Mouse (Mus musculus) spleen, postnatal 4 days (tissue): Measurements from ENCODE around the gene Iba57.

ENCODE experiments used
- DNase-seq, 2 experiments: peaks; one replicate each; pipeline ENCODE4 v3.0.0; 2022; ENCODE audit warnings: low spot score in 2 of 2

Gene Iba57

DNA sequence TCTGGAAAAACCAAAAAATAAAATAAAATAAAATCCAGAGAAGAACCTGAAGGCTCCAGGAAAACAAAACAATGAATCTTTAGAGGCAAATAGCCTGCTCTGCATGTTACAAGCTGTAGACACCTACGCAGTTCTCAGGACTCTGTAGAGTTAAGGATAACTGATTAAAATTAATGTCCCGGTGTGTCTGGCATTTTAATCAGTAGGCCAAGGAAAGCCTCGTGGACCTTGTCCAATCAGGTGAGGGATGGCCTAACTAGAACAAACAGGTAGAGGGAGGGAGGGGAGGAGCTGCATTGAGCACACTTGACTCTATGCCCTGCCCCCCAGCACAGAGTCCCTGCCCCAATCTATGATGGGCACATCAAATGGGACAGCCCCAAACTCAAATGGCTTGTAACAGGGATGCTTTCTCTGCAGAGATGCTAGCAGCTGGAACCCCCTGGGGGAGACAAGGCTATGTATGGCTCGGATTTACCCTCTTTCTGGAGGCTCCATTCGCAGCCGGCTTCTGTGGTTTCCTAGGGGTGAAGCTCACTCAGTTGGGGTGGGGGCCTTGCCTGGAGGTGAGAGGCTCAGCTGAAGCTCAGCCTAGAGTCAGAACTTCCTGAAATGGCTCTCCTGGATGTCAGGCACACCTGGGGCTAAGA, 10.8 kb upstream of the Iba57 start:
- no peak for DNase-seq

DNA sequence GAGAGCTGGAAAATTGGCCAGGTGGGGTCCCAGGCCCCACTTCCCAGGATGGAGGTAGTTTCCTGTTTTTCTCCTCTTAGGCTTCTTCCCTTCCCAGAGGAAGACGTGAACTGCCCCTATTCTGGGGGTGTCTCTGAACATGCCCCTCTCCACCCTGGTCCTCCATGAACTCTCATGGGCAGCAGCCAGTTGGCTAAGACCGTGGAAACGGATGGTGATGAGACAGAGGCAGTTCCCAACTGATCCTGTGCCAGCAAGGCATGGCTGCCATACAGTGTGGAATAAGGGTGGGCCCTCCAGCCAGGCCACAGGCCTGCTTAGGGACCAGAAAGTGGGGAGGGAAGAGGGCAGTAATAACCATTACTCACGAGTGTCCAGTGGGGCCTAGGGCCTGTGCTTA, 7.0 kb upstream of the Iba57 start:
- DNase-seq: peak in 1 of 2 experiments; percentile 50

DNA sequence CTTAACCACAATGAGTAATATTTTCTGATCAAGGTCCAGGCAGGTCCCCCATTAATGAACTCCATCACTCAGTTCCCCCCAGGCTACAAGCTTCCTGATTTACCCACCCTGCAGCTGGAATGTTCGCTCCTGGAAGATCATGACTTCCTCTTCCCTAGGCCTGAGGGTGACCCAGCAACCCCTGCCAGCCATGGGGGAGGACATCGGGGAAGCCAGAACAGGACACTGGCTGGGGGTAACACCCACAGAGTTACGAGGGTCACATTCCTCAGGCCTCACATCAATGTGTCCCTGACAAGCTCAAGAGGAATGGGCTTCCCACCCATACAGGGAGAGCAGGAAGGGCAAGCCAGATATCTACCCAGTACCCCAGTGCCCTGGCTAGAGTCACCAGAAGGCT, 6.3 kb upstream of the Iba57 start:
- peak in 1 of 2 experiments; percentile 57 for DNase-seq

DNA sequence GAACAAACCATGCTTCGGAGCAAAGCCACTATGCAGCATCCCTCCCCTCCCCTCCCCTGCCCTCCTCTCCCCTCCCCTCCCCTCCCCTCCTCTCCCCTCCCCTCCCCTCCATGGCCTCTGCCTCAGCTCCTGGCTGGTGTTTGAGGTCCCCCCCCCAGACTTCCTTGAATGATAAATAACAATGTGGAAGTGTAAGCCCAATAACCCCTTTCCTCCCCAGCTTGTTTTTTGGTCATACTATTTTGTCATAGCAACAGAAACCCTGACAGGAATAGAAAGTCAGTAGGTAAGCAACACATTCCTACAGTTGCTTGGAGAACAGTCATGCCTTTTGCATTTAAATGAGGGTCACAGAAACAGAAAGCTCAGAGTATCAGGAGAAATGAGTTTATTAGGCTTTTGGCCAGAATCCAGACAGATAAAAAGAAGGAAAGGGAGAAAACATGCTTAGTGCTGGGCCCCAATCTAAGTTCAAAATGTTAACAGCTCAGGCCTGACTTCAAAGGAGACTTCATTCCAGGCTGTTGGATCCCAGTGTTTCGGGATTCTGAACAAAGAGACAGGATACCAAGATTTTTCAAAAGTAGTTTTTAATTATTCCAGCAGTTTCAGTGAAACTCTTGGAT, 2.2 kb upstream of the Iba57 start:
- DNase-seq: no peak

GRCm38 (mm10) chr11:59164384-59164783, 845 bp upstream of the Iba57 start:
- DNase-seq: peak; percentile 85 to 86

GRCm38 (mm10) chr11:59162443-59163254, 890 bp downstream of the Iba57 start:
- no peak for DNase-seq

DNA sequence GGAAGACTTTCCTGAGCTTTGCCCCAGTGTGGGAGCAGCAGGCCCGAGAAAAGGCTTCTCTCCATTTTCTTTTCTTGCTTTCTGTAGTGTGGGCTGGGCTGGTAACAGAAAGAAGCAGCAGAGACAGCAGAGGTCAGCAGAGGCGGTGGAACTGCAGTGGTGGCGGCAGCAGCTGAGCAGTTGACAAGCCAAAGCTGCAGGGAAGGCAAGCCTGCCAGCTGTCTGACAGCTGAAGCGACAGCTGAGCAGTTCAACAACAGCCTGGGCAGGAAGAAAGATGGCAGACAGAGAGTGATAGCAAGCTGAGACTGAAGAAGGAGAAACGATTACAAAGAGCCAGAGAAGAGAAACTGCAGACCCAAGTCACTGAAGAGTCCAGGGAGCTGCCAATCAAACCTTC, 2.1 kb downstream of the Iba57 start:
- DNase-seq: no peak

GRCm38 (mm10) chr11:59159558-59159957, 4.0 kb downstream of the Iba57 start:
- no peak for DNase-seq

- no peak for DNase-seq
These were observed 4.4 kb downstream of the Iba57 start for GRCm38 (mm10) chr11:59159099-59159498.

DNA sequence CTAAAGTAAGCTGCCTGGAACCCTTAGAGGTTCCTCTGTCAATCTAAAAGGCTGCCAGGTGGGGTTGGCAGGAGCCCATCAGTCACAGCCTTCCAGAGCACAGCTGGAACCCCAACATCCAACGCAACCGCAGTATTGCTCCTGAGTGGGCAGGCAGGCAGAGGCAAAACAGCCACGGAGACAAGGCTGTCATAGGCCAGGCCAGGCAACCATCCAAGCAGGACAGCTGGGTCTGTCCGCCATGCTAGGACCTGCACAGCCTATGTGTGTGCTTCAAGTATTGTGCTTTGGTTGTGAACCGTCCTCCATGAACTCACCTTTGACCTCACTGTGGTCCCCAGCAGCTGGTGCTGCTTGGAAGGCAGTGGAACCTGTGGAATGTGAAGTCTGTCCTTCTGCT, 7.6 kb downstream of the Iba57 start:
- no peak for DNase-seq

- DNase-seq: no peak
These were observed 9.3 kb downstream of the Iba57 start for GRCm38 (mm10) chr11:59154220-59154619.

DNA sequence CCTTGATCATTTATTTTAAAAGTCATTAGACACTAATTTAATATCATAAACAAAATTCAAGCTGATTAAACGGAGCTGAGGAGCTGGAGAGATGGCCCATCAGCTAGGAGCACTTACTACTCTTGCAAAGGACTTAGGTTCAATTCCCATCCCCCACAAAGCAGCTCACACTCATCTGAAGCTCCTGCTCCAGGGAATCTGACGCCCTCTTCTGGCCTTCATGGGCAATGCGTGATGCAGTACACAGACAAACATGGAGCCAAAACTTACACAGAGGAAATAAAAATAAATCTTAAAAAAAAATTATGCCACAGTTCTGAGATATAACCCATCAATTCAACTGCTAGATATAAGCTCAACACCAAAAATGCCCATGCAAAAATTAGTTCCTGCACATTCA, 11.8 kb downstream of the Iba57 start:
- no peak for DNase-seq

DNA sequence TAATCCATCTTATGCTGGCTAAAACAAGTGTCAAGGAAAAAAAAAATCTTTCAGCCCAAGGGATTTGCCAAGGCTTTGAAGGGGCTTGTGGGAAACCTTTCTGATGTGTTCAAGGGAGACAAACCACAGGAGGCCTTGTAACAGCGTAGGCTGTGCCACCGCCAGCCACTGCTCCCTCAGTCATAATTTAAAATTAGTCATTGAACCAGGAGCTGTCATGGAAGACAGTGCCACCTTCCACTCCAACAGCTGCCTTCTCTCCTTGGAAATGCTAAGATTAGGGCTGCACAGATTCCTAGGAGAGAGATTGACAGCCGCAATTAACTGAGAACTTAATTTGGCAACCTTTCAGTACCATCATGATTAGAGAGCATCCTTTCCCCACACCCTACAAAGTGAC, 14.2 kb downstream of the Iba57 start:
- no peak for DNase-seq

DNA sequence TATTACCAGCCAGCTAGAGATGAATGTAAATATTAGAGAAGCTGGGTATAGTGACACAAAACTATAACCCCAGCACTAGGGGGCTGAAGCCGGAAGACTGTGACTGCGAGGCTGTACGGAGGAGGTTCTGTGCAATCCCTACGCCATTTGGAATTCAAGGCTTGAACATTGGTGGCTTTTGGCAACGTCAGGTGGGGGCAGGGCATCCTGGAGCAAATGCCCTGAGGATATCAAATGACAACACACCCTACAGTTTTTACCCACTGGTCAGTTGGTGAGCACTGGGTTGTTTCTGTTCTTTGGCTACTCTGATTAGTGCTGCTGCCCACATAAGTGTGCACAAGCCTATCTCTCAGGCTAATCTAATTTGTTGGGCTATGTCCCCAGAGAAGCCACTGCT, 20.6 kb downstream of the Iba57 start:
- no peak for DNase-seq

GRCm38 (mm10) chr11:59141772-59142370, 21.7 kb downstream of the Iba57 start:
- no peak for DNase-seq

GRCm38 (mm10) chr11:59138537-59139486, 24.7 kb downstream of the Iba57 start:
- no peak for DNase-seq

DNA sequence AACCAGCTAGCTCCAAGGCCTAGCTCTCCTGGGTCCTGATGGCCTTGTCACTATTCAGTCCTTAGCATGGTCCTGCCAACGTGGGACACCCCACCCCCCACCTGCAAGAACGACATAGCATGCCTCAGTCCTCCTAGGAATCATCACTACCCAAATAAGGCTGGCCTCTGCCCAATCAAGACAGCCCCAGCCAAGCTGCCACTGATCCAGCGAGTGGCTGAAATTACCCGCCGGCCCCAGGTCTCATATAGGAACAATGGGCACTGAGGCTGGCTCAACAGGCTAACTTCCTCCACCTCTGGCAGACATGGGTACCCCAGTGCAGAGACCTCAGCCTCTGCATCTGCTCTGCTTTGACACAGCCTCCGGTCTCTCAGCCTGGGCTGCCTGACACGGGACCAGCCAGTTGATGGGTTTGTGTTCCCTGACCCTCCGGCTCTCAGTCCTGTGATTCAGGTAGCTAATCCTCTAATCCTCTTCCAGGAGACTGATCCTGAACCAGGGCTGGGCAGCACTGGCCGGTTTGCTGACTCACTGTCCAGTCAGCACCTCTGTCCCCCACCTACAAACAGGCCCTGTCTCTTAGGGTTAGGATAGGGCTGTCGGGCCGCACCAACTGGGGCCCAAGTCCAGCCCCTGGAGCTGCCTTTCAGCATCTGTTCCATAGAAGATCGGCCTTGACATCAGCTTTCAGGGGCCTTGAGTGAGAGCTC, 26.4 kb downstream of the Iba57 start:
- DNase-seq: no peak

GRCm38 (mm10) chr11:59135904-59136452, 27.6 kb downstream of the Iba57 start, which contains the start of gene Obscn:
Obscn (minus strand) TSS chr11:59136402.
- DNase-seq: no peak

DNA sequence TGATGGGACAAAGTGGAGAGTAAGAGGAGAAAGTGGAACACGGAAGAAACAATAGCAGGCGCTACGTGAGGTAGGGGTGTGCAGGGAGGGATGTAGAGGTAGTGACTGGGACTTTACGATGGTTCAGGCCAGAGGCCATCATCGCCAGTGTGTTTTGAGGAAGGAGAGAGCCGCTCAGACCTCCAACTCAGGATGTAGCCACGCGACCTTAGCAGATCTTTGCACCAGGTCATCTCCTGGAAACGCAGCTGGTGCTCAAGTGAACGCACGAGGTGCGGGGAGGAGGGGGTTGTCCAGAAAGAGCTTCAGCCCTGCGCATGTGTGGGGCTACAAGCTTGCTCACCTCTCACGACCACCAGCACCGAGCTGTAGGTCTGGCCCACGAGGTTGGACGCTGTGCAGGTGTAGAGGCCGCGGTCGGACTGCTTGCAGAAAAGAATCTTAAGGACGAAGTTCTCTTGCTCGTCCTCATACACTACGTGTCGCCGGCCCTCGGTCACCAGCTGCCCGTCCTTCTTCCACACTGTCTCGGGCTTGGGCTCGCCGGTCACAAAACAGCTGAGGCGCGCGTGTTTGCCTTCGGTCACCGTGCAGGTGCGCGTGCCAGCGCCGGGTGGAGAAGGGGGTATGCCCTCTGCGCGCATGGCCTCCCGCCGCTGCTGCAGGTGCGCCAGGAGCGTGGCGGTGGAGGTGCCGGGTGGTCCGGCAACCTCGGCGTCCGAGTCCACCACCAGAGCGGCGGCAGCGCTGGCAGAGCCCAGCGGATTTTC, 28.3 kb downstream of the Iba57 start:
- DNase-seq: no peak
